Mouse (Mus musculus): ENCODE results near the gene Ssbp2. TPM values are rescaled to one million over a fixed set of nuclear protein-coding genes. Genes with fewer than 3 reads are reported as not detected.

The Ssbp2 gene
- total RNA-seq, 2 experiments from 2014 or later: 37.7 to 58.7 TPM

DNA sequence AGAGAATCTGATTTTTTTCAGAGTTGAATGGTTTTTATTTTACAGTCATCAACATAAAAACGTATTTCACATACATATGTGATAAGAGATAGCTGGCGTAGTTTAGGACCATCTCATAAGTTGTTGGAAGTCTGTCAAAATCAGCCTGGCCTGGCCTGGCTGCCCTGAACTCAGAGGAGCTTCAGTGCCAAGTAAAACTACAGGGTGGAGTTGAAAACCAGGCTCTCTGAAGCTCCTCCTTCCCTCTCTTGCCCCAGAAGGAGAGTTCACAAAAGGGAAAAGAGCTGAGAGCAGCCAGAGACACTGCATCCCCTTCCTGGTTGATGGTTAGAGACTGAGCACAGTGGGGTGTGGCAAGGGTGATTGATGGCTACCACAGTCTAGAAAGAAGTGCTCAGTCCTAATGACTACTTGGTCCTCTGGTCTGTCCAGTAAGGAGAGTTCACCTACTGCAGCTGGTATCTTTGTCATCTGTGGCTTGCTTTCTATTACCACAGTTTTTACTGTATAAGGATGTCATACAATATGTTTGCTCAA is 236.1 kb downstream of the Ssbp2 start:
- no peak for ATAC-seq (replicated peaks; ENCODE audit: low FRiP score, poor library complexity, severe bottlenecking)

GRCm38 (mm10) chr13:91697011-91697410 is 236.9 kb downstream of the Ssbp2 start:
- ATAC-seq (replicated peaks; ENCODE audit: low FRiP score, poor library complexity, severe bottlenecking): 0 out of 2 replicates have a peak, but pooled peaks have one; percentile 28

DNA sequence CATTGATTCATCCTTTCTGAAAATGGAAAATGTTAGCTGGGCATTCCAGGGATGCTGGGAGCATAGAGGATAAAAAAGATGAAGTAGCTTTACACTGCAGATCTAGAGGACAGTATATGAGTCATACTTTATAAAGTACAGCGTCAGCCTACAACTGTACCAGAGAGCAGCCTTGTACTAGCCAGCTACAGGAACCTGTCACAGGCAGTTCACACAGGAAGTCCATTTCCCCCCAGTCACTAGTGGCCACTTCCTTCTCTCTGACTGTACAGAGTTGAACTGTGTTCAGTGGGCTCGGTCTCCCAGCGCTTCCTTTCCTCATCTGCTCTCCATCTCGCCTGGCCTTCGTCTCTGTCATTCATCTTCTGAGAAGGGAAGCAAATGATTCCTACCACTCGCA is 242.3 kb downstream of the Ssbp2 start:
- no peak for ATAC-seq (replicated peaks; ENCODE audit: low FRiP score, poor library complexity, severe bottlenecking)

- no peak for ATAC-seq (replicated peaks; ENCODE audit: low FRiP score, poor library complexity, severe bottlenecking)
Measured at GRCm38 (mm10) chr13:91719487-91719886, 259.4 kb downstream of the Ssbp2 start.

- no peak for ATAC-seq (replicated peaks; ENCODE audit: low FRiP score, poor library complexity, severe bottlenecking)
Measured at GRCm38 (mm10) chr13:91723108-91723735, 263.1 kb downstream of the Ssbp2 start.

- ATAC-seq (replicated peaks; ENCODE audit: low FRiP score, poor library complexity, severe bottlenecking): no peak
Measured at GRCm38 (mm10) chr13:91723736-91724119, 263.6 kb downstream of the Ssbp2 start.

DNA sequence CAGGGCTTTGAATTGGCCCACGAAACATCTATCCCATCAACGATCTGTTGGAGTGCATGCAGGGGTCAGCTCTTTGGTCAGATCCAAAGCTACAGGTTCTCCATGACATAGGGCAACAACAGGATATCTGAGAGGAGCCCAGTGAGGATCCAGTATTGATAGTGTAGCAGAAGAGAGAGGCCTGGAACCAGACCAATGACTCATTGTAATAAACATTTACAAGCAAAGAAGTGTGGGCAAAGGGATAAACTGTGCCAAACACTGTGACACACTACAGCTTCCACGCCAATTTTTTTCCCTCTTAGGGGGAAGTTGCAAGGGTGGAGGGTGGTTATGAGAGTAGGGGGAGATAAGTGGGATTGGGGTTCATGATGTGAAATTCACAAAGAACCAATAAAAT is 264.1 kb downstream of the Ssbp2 start:
- no peak for ATAC-seq (replicated peaks; ENCODE audit: low FRiP score, poor library complexity, severe bottlenecking)

DNA sequence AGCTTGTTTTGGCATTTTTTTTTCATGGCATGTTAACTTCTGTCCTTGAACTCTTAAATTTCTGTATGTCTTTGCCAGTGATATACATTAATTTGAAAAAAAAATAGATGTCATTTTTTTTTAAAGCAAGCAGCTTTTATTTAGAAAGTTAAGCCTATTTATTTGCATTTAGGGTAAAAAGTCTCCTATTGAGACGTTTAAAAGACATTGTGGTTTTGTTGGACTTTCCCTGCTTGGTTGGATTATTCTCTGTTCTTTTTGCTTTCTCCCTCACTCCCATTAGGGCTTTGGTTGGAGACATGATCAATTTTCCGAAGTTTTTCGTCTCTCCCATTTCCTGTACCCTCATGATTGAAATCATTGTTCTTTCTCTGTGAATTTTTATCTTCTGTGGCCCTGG is 265.0 kb downstream of the Ssbp2 start:
- ATAC-seq (replicated peaks; ENCODE audit: low FRiP score, poor library complexity, severe bottlenecking): no peak

DNA sequence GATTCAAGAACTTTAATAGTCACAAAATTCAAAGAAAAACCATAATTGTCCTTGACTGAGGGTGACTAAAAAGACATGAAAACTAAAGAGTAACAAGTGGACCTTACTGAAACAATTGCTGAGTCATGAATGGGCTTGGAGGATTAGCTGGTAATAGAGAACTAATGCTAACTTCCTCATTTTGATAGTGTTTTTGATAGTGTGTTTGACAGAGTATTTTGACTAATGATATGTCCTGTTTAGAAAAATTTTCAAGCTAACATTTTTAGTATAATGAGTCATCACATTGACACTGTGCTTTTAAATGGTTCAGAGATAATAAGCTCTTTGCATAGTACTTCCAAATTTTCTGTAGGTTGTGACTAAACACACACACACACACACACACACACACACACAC is 267.8 kb downstream of the Ssbp2 start:
- no peak for ATAC-seq (replicated peaks; ENCODE audit: low FRiP score, poor library complexity, severe bottlenecking)

- ATAC-seq (replicated peaks; ENCODE audit: low FRiP score, poor library complexity, severe bottlenecking): no peak
Measured at GRCm38 (mm10) chr13:91737191-91737590, 277.1 kb downstream of the Ssbp2 start.

GRCm38 (mm10) chr13:91740851-91741250 is 280.8 kb downstream of the Ssbp2 start:
- no peak for ATAC-seq (replicated peaks; ENCODE audit: low FRiP score, poor library complexity, severe bottlenecking)

DNA sequence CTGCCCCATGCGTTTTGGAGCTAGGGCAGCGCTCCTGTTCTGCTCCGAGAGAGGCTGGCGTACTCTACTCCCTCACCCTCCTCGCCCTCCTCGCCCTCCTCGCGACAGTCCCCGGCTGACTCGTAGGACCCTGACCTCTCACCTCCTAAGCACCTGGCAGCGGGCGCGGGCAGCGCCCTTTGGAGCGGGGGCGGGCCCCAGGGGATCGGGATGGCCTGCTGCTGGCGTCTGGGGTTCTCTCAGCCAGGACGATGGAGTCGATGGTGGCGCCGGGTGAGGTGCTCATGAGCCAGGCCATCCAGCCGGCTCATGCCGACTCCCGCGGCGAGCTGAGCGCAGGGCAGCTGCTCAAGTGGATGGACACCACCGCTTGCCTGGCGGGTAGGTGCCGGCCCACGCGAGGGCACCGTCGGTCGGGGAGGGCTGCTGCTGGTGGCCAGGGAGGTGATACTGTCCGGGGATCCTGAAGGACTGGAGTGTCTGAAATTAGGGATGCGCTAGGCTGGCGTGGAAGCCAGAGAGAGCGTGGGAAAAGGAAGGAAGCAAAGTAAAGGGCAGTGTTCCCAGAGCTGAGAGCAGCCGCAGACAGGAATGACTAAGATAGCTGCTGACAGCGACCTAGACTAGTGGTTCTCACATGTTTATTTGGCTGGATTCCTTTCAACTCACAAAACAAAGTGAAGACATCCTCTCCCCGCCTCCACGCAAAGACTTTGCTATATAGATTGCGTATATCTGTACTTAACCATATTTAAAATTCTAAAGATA is 281.4 kb downstream of the Ssbp2 start, which contains the start of gene Acot12:
Gene Acot12 (plus strand): TSS at position 233 of the 768 bp plus-strand sequence.
- ATAC-seq (replicated peaks; ENCODE audit: low FRiP score, poor library complexity, severe bottlenecking): no peak

DNA sequence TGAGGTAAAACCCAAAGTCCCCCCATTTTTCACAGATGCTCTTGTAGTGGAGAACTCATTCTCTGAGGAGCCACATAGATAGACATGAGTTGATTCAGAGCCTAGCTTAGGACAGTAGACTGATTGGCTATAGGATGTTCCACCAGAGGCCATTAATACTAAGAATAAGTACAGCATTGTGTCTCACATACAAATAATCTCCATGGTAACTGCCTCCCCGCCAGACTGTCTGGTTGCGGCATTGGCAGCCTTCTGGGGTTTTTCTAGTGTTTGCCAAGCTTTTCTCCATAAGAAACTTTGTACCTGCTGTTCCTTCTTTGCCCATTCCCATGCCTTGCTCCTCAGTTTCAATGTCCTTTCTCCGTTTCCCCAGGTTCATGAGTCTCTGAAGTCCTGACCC is 283.1 kb downstream of the Ssbp2 start:
- ATAC-seq (replicated peaks; ENCODE audit: low FRiP score, poor library complexity, severe bottlenecking): no peak

GRCm38 (mm10) chr13:91746470-91746869 is 286.4 kb downstream of the Ssbp2 start:
- no peak for ATAC-seq (replicated peaks; ENCODE audit: low FRiP score, poor library complexity, severe bottlenecking)

DNA sequence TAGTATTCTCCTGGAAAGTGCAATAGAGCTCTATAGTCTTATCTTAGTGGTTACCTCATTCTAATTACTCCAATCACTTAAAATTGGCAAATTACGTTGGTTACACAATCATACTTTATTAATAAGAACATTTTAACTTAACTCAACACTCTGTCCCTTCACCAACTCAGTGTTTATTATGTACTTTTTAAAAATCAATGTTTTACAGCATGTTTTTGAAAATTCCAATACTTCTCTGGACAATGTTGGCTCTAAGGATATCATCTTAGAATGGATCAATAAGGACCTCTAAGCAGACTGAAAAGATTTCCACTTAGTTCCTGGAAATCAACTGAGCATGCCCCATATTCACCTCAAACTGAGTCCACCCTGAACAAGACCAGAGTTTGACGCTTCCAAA is 288.3 kb downstream of the Ssbp2 start:
- ATAC-seq (replicated peaks; ENCODE audit: low FRiP score, poor library complexity, severe bottlenecking): no peak

DNA sequence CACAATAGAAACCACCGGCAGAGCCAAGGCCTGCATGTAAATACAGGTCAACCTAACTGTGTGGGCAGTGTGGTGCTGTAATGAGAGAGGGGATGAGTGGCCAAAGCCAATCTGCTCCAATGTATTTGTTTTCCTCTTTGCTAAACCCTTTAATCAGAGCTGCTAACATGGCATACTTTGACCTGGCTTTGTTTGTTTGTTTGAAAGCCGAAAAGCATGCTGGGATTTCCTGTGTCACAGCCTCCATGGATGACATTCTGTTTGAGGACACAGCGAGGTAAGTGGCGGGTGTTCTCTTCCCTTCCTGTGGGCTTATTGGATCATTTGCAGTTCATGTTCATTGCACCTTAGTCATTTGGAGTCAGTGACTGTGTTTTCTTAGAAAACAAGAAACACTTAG is 289.9 kb downstream of the Ssbp2 start:
- ATAC-seq (replicated peaks; ENCODE audit: low FRiP score, poor library complexity, severe bottlenecking): no peak

Other genes starting within 250 kb of the Ssbp2 start
- gene Atg10, start 236.3 kb upstream of the Ssbp2 start, total RNA-seq (2015; ENCODE audit: low replicate concordance): 4.2 and 6.1 TPM in 2 replicates
- gene Atg10, start 236.3 kb upstream of the Ssbp2 start, total RNA-seq (2017; ENCODE audit: low replicate concordance): 1.7 and 3.8 TPM in 2 replicates

Data from erythroid progenitor cell, adult 5-6 weeks (primary cell).